Mouse (Mus musculus) c-Kit-positive CD71-negative TER-119-negative erythroid progenitor cells, embryonic 14.5 days (primary cell): ENCODE data around the gene Vat1.
"Not testable (repeated sequence)": the region's sequence is repeated elsewhere in the genome, so short reads cannot be mapped to it uniquely, and the experiment has no call there.

Experiments used
- DNase-seq: peaks from one replicate; pipeline ENCODE4 v3.0.0-alpha.2; 2013; ENCODE audit warnings: low read depth

Gene Vat1

DNA sequence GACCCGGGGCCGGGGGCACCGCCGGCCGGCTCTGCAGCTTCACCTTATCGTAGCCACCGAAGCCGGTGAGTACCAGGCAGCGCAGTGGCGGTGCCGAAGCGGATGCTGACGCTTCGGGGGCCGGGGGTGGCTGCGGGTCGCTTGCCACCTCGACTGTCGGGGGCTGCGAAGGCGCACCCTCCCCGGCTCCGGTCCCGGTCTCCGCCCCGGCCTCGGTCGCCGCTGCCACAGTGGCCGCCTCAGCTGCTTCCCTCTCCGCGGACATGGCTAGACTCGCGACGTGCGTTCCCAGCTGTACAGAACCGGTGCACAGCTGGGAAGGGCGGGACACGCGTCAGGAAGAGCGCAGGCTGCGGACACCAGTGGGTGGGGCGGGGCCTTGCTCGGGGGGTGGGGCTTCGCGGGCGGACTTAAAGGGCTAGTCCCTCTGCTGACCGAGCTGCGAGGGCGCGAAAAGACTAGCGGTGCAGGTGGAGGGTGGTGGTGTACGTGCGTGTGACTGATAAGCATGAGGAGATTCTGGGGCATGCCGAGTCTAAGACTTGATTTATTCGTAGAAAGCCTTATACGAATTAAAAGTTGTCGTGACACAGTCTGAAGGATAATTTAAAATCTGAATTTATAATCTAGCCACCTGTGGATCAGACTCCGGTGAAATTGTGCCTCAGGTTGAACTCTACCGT is at the start of gene Vat1:
TSS of gene Vat1 (minus strand) at position 362 of the 683 bp plus-strand sequence.
- DNase-seq = no peak

DNA sequence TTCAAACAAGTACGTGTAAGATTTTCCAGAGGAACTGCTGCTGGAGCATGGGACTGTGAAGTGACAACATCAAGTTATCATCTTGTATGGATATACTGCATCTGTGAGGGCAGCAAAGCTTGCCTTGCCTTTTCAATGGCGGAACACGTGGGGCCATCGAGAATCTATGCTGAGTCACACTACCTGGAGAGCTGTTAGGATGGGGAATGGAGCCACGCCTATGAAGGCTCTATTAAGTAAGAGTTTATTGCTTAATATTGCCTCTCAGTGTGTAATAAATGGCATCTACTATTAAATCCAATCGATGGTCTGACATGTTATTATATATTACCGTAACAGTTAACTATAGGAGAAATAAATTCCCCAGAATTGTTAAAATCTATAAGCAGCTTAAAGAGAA is 41.1 kb upstream of the Vat1 start:
- DNase-seq = no peak

- DNase-seq = no peak
These were observed 40.3 kb upstream of the Vat1 start for GRCm38 (mm10) chr11:101506269-101506780.

DNA sequence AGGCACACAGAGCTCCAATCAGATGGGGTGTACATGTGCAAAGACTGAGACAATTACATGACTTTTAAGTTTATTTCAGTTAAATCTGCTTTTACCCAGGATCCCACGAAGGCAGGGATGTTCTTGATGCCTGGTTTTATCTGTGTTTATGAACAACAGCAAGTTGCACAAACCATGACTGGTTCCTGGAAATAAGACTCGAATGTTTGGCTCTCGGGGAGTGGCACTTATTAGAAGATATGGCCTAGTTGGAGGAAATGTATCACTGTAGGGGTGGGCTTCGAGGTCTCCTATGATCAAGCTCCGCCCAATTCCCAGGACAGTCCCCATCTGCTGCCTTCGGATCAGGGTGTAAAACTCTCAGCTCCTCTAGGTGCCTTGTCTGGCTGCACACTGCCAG is 20.1 kb upstream of the Vat1 start:
- DNase-seq = no peak

DNA sequence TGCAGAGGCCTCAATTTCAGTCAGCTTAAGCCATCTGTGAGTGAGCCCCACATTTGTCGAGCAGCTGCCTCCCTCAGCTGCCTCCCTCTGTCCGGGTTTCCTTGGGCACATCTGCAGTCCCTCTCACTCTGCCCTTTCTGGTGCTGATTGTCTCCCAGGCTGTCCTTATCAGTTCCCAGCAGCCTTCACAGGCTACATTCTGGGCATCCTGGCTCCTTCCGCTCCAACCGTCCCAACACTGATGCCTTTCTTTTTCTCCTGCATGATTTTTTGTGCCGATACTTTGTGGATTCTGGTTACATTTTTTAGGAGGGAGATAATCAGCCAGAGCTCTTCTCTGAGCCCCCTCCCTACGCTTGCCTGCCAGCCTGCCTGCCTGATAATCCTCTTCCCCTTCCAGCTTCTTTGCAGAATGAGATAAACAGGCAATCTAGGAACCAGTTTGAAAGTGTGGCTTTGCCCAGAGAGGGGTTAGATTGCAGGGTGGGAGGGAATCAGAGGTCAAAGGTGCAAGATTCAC is 19.5 kb upstream of the Vat1 start:
- DNase-seq = peak; percentile 37

GRCm38 (mm10) chr11:101484814-101485213 is 18.8 kb upstream of the Vat1 start:
- DNase-seq = no peak

DNA sequence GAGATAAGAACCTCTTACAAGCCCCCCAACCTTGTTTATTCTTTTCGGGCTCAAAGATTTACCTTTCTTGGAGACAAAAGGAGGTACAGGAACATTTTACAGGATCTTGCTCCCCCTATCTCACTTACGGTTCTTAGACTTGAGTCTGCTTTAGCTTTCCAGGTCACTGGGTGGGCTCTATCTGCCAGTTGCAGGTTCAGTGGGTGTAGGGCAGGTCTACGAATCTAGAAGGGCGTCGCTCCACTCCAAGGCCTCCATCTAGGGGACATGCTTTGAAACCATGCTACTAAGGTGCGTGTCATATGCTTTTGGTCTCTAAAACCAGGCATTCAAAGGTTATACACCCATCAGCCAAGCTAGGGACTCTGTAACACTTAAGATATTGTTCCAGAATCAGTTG is 18.2 kb upstream of the Vat1 start:
- peak; percentile 24 for DNase-seq

DNA sequence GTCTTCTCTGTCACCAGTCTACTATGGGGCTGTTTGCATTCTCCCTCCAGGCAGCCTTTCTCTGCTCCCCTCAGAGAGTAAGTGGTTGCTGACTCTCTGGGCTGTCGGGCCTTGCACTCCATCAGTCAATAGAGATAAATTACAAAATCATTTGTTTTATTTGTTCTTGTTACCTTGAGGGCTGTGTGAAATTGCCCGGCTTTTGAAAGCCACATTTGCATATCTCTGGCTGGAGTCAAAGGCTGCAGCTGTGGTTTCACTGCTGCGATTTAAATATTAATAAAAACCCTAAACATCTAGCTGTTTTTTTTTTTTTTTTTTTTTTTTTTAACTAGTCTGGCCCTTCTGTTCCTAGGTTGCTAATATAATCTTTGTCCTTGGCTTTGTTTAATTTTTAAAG is 17.8 kb upstream of the Vat1 start:
- DNase-seq = no peak

- DNase-seq = no peak
These were observed 14.9 kb upstream of the Vat1 start for GRCm38 (mm10) chr11:101480912-101481311.

DNA sequence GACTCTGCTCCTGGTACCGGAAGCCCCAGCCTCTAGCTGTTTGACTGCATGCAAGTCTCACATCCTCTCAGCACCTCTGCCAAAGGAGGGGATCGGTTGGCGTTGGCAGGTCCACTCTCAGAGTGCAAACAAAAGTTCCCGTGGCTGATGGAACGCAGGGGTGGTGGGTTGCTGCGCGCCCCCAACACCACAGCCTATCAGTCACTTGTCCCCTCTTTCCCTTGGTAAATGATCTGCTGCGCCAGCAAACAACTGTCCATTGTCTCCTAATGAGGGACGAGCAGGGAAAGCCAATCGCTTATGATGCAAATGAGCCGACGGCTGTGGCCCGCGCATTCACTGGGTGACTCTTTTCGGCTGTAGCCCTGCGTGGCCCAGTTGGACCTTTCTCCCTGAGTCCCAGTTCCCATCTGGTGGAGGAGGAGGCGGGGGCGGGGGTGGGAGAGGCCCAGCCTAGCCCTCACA is 13.2 kb upstream of the Vat1 start:
- DNase-seq = no peak

- DNase-seq = no peak
These were observed 11.7 kb upstream of the Vat1 start for GRCm38 (mm10) chr11:101477552-101478211.

GRCm38 (mm10) chr11:101477194-101477551 is 11.1 kb upstream of the Vat1 start:
- no peak for DNase-seq

DNA sequence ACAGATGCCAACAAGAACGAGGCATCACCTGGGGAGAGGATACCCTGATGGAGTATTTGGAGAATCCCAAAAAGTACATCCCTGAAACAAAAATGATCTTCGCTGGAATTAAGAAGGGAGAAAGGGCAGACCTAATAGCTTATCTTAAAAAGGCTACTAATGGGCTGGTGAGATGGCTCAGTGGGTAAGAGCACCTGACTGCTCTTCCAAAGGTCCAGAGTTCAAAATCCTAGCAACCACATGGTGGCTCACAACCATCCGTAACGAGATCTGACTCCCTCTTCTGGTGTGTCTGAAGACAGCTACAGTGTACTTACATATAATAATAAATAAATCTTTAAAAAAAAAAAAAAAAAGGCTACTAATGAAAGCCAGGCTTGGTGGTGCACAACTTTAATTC is 10.3 kb upstream of the Vat1 start:
- DNase-seq = not testable (repeated sequence)

GRCm38 (mm10) chr11:101474298-101474697 is 8.3 kb upstream of the Vat1 start:
- DNase-seq = no peak

GRCm38 (mm10) chr11:101473686-101474085 is 7.7 kb upstream of the Vat1 start:
- DNase-seq = not testable (repeated sequence)

GRCm38 (mm10) chr11:101472336-101472735 is 6.3 kb upstream of the Vat1 start:
- no peak for DNase-seq

- DNase-seq = no peak
These were observed 5.9 kb upstream of the Vat1 start for GRCm38 (mm10) chr11:101471926-101472325.

- no peak for DNase-seq
These were observed 4.2 kb upstream of the Vat1 start for GRCm38 (mm10) chr11:101470206-101470605.

DNA sequence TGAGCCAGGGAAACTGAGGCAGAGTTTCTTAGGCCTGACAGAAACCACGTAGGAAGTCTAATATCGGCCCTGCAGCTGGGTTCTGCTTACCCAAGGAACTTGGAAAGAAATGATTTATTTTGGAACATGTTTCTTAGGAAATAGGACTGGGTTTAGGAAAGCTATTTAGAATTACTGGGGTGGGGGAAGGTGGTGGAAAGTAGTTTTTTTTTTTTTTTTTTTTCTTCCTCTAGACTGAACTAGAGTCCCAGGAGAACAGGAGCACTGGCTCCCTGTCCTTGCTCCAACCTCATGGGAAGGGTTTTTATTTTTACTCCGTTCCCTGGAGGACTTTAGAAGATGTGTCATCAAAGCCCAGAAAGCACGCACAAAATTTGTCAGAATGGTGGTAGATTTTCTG is 3.1 kb upstream of the Vat1 start:
- no peak for DNase-seq

GRCm38 (mm10) chr11:101468731-101469130 is 2.7 kb upstream of the Vat1 start:
- DNase-seq = no peak

DNA sequence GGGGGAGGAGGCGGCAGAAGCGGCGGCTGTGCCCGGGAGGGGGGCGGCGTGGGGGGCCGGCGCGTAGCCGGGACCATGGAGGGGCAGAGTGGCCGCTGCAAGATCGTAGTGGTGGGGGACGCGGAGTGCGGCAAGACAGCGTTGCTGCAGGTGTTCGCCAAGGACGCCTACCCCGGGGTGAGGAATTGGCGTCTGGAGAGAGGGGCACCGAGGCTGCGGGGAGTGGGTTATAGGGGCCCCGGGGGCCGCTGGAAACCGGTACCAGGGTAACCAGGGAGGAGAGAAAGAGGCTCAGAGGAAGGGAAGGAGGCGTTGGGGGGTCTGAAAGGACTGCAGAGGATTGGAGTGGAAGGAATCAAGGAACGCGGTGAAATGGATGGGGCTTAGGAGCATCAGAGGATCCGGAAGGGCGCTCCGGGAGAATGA is 2.2 kb upstream of the Vat1 start:
- no peak for DNase-seq

DNA sequence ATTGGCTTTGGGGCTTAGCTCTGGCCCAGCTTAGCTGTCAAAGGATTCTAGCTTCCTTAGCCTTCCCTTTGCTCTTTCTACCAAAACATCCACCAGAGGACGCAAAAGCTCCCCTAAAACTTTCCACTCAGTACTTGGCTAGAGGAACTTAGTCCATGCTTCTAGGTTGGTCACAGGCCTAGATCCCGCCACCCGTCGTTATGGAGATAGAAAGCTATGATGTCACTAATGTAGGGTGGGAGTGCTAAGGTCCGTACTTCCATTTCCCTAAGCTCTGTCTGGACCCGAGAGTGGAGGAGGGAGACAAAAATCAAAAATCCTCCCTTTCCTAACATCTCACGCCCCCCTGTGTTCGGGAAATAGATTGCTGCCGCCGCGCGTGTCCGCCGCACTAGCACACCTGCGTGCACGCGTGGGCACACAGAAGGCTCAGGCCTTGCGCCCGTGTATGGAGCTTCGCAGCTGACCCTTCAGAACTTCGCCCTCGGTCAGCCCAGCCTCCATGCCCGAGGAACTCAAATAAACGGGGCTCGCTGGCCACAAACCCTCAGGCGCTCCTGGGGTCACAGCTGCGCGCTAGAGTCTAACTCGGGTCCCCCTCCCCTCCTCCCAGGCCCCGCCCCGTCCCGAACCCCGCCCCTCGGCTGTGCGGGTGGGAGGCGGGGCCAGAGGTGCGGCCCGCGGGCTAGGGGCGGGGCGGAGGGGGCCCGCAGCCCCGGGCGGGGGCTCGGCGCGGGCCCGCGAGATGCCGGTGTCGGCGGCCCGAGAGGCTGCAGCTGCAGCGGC is 1.6 kb upstream of the Vat1 start:
- DNase-seq = no peak

DNA sequence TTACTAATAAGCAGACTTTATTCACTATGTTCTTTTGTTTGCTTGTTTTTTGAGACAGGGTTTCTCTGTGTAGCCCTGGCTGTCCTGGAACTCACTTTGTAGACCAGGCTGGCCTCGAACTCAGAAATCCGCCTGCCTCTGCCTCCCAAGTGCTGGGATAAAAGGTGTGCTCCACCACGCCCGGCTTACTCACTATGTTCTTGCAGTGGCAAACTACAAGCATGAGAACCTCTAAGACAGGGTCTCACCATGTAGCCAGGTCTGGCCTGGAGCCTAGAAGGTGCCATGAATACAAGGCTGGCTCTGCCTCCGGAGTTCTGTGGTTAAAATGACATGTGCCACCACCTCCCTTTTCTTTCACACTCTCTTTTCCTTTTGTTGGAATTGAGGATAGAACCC is 521 bp upstream of the Vat1 start:
- not testable (repeated sequence) for DNase-seq
